Mouse (Mus musculus) heart, postnatal 25 days (tissue): ENCODE measurements around the gene Mgmt. TPM values are rescaled to one million over a fixed set of nuclear protein-coding genes. Genes with fewer than 3 reads are reported as not detected.

Experiments used
- DNase-seq: peaks from one replicate; pipeline ENCODE4 v3.0.0; 2022; ENCODE audit warnings: low spot score
- intact Hi-C: fragments of 180-260 bp; cut with DNase I; formaldehyde crosslinking; loops from one replicate; pipeline ENCODE4 v1.15.1; 2025
- total RNA-seq, 2 experiments: library from RNA; stranded (reverse); gene quantifications; 2 replicates each; pipeline ENCODE4 v1.2.3; 2021

The Mgmt gene
- total RNA-seq, 2 experiments from 2014 or later = 3.1 to 3.2 TPM

GRCm38 (mm10) chr7:137038946-137039320, 144.5 kb downstream of the Mgmt start:
- intact Hi-C loops = no loop called here

GRCm38 (mm10) chr7:137040646-137041045, 146.2 kb downstream of the Mgmt start:
- intact Hi-C loops = no loop called here
- DNase-seq = no peak

More at GRCm38 (mm10) chr7:137038946-137039320, 144.5 kb downstream of the Mgmt start:
- DNase-seq = no peak

- no peak for DNase-seq
- intact Hi-C loops = no loop called here
Measured at GRCm38 (mm10) chr7:137046891-137047290, 152.5 kb downstream of the Mgmt start.

- DNase-seq = no peak
- intact Hi-C loops = no loop called here
Measured at GRCm38 (mm10) chr7:137048086-137048922, 153.9 kb downstream of the Mgmt start.

GRCm38 (mm10) chr7:137054343-137054742, 159.9 kb downstream of the Mgmt start:
- DNase-seq = no peak
- intact Hi-C loops = no loop called here

GRCm38 (mm10) chr7:137056126-137056525, 161.7 kb downstream of the Mgmt start:
- intact Hi-C loops = no loop called here
- no peak for DNase-seq

- intact Hi-C loops = no loop called here
- no peak for DNase-seq
Measured at GRCm38 (mm10) chr7:137060488-137060887, 166.1 kb downstream of the Mgmt start.

- intact Hi-C loops = no loop called here
- DNase-seq = no peak
Measured at GRCm38 (mm10) chr7:137061109-137061508, 166.7 kb downstream of the Mgmt start.

GRCm38 (mm10) chr7:137064255-137064654, 169.8 kb downstream of the Mgmt start:
- intact Hi-C loops = no loop called here
- DNase-seq = no peak

- intact Hi-C loops = no loop called here
- no peak for DNase-seq
Measured at GRCm38 (mm10) chr7:137065408-137065807, 171.0 kb downstream of the Mgmt start.

GRCm38 (mm10) chr7:137066211-137066610, 171.8 kb downstream of the Mgmt start:
- no peak for DNase-seq
- intact Hi-C loops = no loop called here

- intact Hi-C loops = no loop called here
- DNase-seq = no peak
Measured at GRCm38 (mm10) chr7:137066997-137067396, 172.6 kb downstream of the Mgmt start.

- intact Hi-C loops = no loop called here
- no peak for DNase-seq
Measured at GRCm38 (mm10) chr7:137067758-137068157, 173.3 kb downstream of the Mgmt start.

GRCm38 (mm10) chr7:137068796-137069195, 174.4 kb downstream of the Mgmt start:
- intact Hi-C loops = no loop called here
- no peak for DNase-seq

GRCm38 (mm10) chr7:137069768-137070167, 175.4 kb downstream of the Mgmt start:
- no peak for DNase-seq
- intact Hi-C loops = no loop called here

GRCm38 (mm10) chr7:137071346-137071745, 176.9 kb downstream of the Mgmt start:
- intact Hi-C loops = no loop called here
- DNase-seq = no peak

GRCm38 (mm10) chr7:137073878-137074277, 179.5 kb downstream of the Mgmt start:
- DNase-seq = peak; percentile 38
- intact Hi-C loops = no loop called here

- intact Hi-C loops = no loop called here
- DNase-seq = no peak
Measured at GRCm38 (mm10) chr7:137074324-137074723, 179.9 kb downstream of the Mgmt start.

GRCm38 (mm10) chr7:137075301-137075700, 180.9 kb downstream of the Mgmt start:
- intact Hi-C loops = no loop called here
- DNase-seq = no peak

GRCm38 (mm10) chr7:137080171-137080570, 185.8 kb downstream of the Mgmt start:
- no peak for DNase-seq
- intact Hi-C loops = no loop called here

- no peak for DNase-seq
- intact Hi-C loops = no loop called here
Measured at GRCm38 (mm10) chr7:137082171-137082570, 187.8 kb downstream of the Mgmt start.

- DNase-seq = no peak
- intact Hi-C loops = loop anchor here (5.0 kb wide), 1 partner anchor 233 kb away; no protein-coding TSS in a partner anchor
Measured at GRCm38 (mm10) chr7:137084651-137085050, 190.2 kb downstream of the Mgmt start.
